Comparison of ENCODE assay signal across 9 mouse cellular contexts in the genomic region with DNA sequence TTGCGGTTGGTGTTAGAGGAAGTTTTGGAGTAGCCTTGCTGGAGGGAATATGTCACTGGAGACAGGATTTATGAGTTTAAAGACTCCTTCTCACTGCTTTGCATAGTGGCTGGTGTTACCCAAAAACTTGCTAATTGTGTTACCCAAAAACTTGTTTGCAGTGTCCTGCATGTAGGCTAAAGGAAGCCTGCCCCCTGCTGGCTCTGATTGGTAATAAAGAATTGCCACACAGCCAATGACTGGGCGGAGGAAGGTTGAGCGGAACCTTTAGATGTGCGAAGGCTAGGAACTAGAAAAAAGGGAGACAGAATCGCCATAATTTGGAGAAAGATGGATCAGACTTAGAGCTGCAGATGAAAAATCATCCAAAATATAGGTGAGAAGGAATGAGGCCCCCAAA.
DNase-seq lines count a peak whose midpoint lies in the region; ATAC-seq lines count a peak whose summit lies in the region.
"Had no signal": no experiment of that assay in that cellular context is flagged by ENCODE, and none has a peak within 500 bp of the region (broad histone marks: within the 10 kb centered on the region; RNA-seq: fewer than 3 reads in every experiment).

No protein-coding gene starts in this region.

- no peaks in the 10 kb centered on the region for H3K4me1 ChIP-seq in midbrain, embryonic 10.5 days
- no peaks in the 10 kb centered on the region for H3K4me1 ChIP-seq in midbrain, embryonic 14.5 days (ENCODE audit: control insufficient read depth, insufficient read depth, low read length)

- no peak for ATAC-seq in midbrain, embryonic 14.5 days (ENCODE audit: low FRiP score, low TSS enrichment)

- WGBS in midbrain, embryonic 10.5 days, result 87% methylated on average over 5 of the region's 5 CpGs
- WGBS in midbrain, embryonic 14.5 days, result 87% methylated on average over 5 of the region's 5 CpGs

- H3K9me3 ChIP-seq in midbrain, embryonic 10.5 days (replicated peaks), result no peaks in the 10 kb centered on the region
- H3K9me3 ChIP-seq in midbrain, embryonic 14.5 days (ENCODE audit: control insufficient read depth, low read length), result no peaks in the 10 kb centered on the region

- intact Hi-C loops in gastrocnemius, postnatal 14 days (cut with DNase I; ENCODE audit: low total_unique reads), result no loop called here

- H3K27ac ChIP-seq in midbrain, embryonic 10.5 days (replicated peaks), result no peak overlapping the region
- H3K27ac ChIP-seq in midbrain, embryonic 14.5 days (replicated peaks; ENCODE audit: low read depth, low read length), result no peak overlapping the region

- no peak overlapping the region for H3K4me2 ChIP-seq in midbrain, embryonic 14.5 days (ENCODE audit: low read length)

- DNase-seq in gastrocnemius, adult 18-20 months (ENCODE audit: low spot score), result peak; percentile 12
- DNase-seq in gastrocnemius, postnatal 14 days, result no peak
- DNase-seq in midbrain, embryonic 10.5 days (ENCODE audit: low spot score), result peak; percentile 16
- no peak for DNase-seq in midbrain, embryonic 14.5 days
- peak; percentile 60 to 68 for DNase-seq in adrenal gland, adult 18-20 months (ENCODE audit: low spot score in 2 of 2)
- DNase-seq in layer of hippocampus, postnatal 25 days (ENCODE audit: extremely low spot score in 1 of 2, low spot score in 1 of 2), result peak; percentile 13 to 60
- DNase-seq in spleen, postnatal 4 days (ENCODE audit: low spot score in 2 of 2), result peak; percentile 37 to 77
- no peak for DNase-seq in embryo, embryonic 10 days (ENCODE audit: low spot score)

- no peak overlapping the region for H3K9ac ChIP-seq in midbrain, embryonic 14.5 days (replicated peaks; ENCODE audit: low read length)

- H3K27me3 ChIP-seq in midbrain, embryonic 10.5 days (ENCODE audit: low read depth, poor library complexity, severe bottlenecking), result no peaks in the 10 kb centered on the region
- no peaks in the 10 kb centered on the region for H3K27me3 ChIP-seq in midbrain, embryonic 14.5 days (ENCODE audit: control insufficient read depth, insufficient read depth, low read length)

- no peaks in the 10 kb centered on the region for H3K36me3 ChIP-seq in midbrain, embryonic 10.5 days
- H3K36me3 ChIP-seq in midbrain, embryonic 14.5 days (ENCODE audit: control insufficient read depth, insufficient read depth, low read length), result no peaks in the 10 kb centered on the region

- H3K4me3 ChIP-seq in midbrain, embryonic 10.5 days, result no peak overlapping the region
- H3K4me3 ChIP-seq in midbrain, embryonic 14.5 days (replicated peaks; ENCODE audit: low read depth, low read length), result no peak overlapping the region
- H3K4me3 ChIP-seq: myocyte had no signal

Comparison
In these comparisons a context has a peak if more than half of its experiments do, and no peak if none do; other contexts are left out.
1. DNase-seq: peak in gastrocnemius, adult 18-20 months (single experiment), midbrain, embryonic 10.5 days (single experiment), adrenal gland, adult 18-20 months (2 of 2), layer of hippocampus, postnatal 25 days (2 of 2) and spleen, postnatal 4 days (2 of 2); none in gastrocnemius, postnatal 14 days (single experiment), midbrain, embryonic 14.5 days (single experiment) and embryo, embryonic 10 days (single experiment).